Mouse (Mus musculus) embryonic fibroblast, embryonic 13.5 days (primary cell): ENCODE results near the gene Rest. TPM values are rescaled to one million over a fixed set of nuclear protein-coding genes. Genes with fewer than 3 reads are reported as not detected.

Source experiments
- H3K27ac ChIP-seq: 2 replicates; pipeline ENCODE4 v1.5.1; 2012; ENCODE audit warnings: low read length, control low read depth, inconsistent platforms; ENCODE audit not compliant: insufficient read depth
- H3K4me1 ChIP-seq: 2 replicates; pipeline ENCODE4 v1.6.1; 2011; ENCODE audit warnings: low read length; ENCODE audit not compliant: control insufficient read depth, insufficient read depth
- H3K4me3 ChIP-seq: 2 replicates; pipeline ENCODE4 v1.5.1; 2011; ENCODE audit warnings: mild to moderate bottlenecking, control low read depth, low read length; ENCODE audit not compliant: insufficient read depth
- CTCF ChIP-seq: IDR thresholded peaks from 2 replicates; pipeline ENCODE4 v1.5.1; 2011; ENCODE audit warnings: mild to moderate bottlenecking, control low read depth, low read length, moderate library complexity, borderline replicate concordance; ENCODE audit not compliant: insufficient read depth
- POLR2A ChIP-seq: IDR thresholded peaks from 2 replicates; pipeline ENCODE4 v1.6.1; 2011; ENCODE audit warnings: low read depth, mild to moderate bottlenecking, control low read depth, low read length, moderate library complexity
- polyA plus RNA-seq: library from polyadenylated mRNA; stranded (reverse); fragments of >200 nt; gene quantifications from 2 replicates; pipeline ENCODE4 v1.2.4, GENCODE M21; 2011; ENCODE audit warnings: low read depth; ENCODE audit not compliant: missing spikeins, insufficient read length

Gene Rest
- polyA plus RNA-seq, 1 experiment, result 36.4 TPM

DNA sequence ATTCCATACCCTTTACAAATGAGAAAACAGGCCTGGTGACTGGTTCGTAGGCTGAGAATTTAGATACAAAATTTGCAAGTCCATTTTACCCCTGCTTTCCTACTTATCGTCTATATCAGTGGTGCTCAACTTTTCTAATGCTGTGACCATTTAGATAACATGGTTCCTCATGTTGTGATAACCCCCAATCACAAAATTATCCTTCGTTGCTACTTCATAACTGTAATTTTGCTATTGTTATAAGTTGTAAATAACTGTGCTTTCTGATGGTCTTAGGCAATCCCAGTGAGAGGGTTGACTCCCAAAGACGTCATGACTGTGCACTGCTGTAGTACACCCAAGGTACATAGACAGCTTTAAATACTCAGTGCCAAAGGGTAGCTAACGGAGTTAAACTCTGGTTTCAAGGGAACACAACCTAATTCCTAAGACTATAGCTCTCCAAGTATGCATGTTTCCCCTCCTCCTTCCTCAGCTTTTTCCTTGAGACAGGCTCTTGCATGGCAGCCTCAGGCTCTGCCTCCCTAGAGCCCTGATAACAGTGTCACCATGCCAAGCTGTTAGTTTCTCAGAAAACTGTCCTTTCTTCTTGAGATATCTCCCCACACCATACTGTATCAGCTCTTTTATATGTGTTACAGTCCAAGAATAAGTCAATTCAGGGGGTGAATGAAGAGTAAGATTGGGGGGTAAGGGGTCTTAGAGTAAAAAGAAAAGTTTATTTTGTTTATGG, 42.7 kb downstream of the Rest start:
- TF ChIP-seq POLR2A (no peak), CTCF (no peak)
- peak overlapping the region; percentile 77 for H3K4me3 ChIP-seq
- H3K4me1 ChIP-seq, result peaks cover 4% of the 10 kb centered on the region; the same call in 1 of the 2 replicates
- no peak overlapping the region for H3K27ac ChIP-seq

DNA sequence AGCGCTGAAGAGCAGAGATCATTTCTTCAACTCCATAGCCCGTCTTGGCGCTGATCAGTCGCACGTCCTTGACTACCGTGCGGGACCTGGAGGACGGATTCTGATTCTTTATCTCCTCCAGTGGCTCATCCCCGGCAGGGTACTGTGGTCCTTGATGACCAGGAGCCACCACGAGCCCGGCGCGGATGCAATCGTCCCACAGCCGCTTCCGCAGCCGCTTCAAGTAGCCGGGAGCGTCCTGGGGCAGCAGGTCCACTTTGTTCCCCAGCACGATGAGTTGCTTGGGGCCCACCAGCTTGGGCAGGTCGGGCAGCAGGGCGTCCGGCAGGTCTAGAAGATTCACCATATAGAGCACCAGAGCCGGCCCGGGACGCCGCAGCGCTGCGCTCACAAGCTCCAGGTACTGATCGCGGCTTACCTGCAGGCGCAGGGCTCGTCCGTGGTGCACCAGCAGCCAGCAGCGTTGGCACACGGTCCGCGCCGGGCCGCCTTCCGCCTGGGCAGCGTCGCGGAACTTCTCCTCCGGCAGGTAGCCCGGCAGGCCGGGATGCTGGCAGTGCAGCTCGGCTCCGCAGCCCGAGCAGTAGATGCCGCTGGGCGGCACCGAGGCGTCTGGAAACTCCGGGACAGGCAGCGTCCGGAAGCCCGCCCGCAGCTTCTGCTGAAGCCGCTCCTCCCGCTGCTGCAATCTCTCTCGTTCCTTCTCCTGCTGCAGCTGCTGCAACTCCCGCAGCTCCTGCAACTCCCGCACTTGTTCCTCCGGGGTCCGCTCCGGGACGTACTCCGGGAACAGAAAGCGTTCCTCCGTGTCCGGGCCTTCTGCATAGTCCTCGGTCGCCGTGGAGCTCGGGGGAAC, 44.0 kb downstream of the Rest start:
- TF ChIP-seq CTCF (no peak), POLR2A (no peak)
- Histone ChIP-seq H3K4me1 (peaks cover 4% of the 10 kb centered on the region; the same call in 1 of the 2 replicates), H3K27ac (no peak overlapping the region), H3K4me3 (peak overlapping the region; percentile 77)

DNA sequence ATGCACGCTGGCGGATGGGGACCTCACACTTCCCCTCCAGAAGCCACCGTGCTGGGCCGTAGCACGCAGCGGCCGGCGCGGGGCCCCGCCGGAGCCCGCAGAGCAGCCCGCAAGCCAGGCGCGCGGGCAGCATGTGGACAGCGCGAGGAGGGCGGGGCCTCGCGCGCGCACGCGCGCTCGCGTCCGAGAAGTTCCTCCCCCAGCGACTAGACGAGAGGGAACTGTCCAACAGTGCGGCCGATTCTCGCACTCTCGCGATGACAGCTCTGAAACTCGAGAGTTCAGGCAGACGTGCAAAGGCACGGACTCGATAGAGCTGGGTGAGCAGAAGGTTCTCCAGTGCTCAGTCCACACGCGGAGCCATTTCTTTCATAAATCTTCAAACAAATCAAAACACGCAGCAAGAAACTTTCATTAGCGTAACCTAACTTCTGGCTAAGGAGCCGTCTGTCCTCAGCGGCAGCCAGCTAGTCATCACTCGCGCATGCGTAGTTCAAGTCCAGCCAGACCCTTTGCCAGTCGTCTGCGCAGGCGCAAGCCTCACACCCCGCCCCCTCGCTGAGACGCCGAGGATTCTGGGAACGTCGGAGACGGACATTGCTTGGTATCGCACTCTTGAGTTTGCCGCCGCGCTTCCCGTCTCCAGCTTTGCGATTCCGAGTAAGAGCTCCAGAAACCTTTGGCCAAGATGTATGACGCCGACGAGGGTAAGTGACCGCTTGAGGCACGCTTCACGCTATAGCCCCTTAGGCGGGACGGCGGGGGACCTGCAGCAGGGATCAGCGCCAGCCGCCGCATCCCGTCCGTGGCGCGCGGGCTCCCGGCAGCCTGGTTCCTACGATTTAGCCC, 44.9 kb downstream of the Rest start, which contains the start of the genes Noa1 and Polr2b:
Gene Noa1 (minus strand): TSS at position 161 of the 849 bp plus-strand sequence.
Gene Polr2b (plus strand): TSS at position 224 of the 849 bp plus-strand sequence.
- peak within 1 kb of the TSS; percentile 84 for H3K27ac ChIP-seq
- TF ChIP-seq POLR2A, result peak; percentile 83
- TF ChIP-seq CTCF, result no peak
- H3K4me1 ChIP-seq, result peaks cover 4% of the 10 kb centered on the region; the same call in 1 of the 2 replicates
- peak within 1 kb of the TSS; percentile 77 for H3K4me3 ChIP-seq

DNA sequence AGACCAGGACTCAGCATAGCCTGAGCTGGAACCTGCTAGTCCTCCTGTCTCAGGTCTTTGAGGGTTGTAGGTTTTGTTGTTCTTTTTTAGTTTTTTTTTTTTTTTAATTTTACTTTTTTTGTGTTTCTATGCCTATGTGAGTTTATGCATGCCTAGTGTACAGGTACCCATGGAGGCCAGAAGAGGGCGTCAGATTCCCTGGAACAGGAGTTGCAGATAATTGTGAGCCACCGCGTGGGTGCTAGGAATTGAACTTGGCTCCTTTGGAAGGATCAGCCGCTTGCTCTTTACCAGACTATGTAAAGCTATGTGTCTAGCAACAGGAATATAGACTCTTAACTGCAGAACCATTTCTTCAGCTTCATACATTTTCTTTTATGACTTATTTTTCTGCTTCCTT, 48.9 kb downstream of the Rest start:
- no peak overlapping the region for H3K4me3 ChIP-seq
- TF ChIP-seq CTCF (no peak), POLR2A (no peak)
- H3K27ac ChIP-seq, result no peak overlapping the region
- H3K4me1 ChIP-seq, result peaks cover 4% of the 10 kb centered on the region; the same call in 1 of the 2 replicates

DNA sequence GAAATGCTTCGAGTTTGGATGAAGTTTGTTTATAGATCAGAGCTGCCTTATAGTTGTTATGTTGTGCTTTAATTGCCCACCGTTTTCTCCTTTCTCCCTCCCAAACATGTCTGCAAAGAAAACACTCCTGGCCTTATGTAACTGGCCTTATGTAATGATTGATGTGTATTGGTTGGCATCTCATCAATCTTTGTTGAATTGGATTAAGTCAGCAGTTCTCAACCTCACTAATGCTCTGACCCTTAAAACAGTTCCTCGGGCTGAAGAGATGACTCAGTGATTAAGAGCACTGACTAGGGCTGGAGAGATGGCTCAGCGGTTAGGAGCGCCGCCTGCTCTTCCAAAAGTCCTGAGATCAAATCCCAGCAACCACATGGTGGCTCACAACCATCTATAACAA, 49.7 kb downstream of the Rest start:
- TF ChIP-seq CTCF (no peak), POLR2A (no peak)
- peaks cover 4% of the 10 kb centered on the region; the same call in 1 of the 2 replicates for H3K4me1 ChIP-seq
- no peak overlapping the region for H3K27ac ChIP-seq
- H3K4me3 ChIP-seq, result no peak overlapping the region

DNA sequence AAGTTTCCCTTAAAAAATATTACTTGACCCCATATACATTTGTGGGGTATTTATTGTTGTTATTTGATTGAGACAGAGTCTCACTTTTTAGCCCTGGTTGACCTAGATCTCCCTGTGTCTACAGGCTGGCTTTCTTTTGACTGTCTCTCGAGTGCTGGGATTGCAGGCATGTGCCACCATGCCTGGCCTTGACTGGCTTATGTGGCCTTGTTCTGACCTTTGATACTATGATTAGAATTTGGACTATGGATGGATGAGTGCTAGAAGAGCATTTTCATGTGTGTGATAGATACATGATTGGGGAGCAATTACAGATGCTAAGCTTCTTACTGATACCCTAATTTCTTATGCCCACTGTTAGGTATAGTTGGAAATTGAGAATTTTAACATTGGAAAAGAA, 59.6 kb downstream of the Rest start:
- TF ChIP-seq POLR2A (no peak), CTCF (no peak)
- H3K27ac ChIP-seq, result no peak overlapping the region
- H3K4me1 ChIP-seq, result no peaks in the 10 kb centered on the region

DNA sequence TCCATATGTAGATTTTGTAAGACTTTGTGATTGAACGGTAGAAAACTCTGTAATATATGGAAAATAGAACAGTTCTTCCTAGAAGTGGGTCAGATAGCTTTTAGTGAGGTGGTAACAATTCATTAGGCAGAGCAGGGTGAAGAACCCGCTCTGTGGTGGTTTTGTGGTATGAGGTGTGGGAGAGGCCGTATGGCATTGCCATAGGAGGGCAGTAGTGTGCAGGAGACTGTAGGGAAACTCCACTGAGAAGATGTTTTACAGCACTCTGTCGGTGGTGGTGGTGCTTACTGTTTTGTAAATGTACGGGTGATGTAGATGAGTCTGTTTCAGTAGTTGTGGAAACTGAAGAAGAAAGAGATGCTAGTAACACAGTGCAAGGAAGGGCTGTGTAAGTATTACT, 64.9 kb downstream of the Rest start:
- no peaks in the 10 kb centered on the region for H3K4me1 ChIP-seq
- no peak overlapping the region for H3K27ac ChIP-seq
- no peak overlapping the region for H3K4me3 ChIP-seq
- TF ChIP-seq POLR2A (no peak), CTCF (no peak)

More for the DNA sequence above, 59.6 kb downstream of the Rest start:
- H3K4me3 ChIP-seq, result no peak overlapping the region

Other genes with a start within 250 kb of the Rest start
- not detected in 2 replicates for gene Thegl, start 249.5 kb upstream of the Rest start, polyA plus RNA-seq
- 3.4 and 6.3 TPM in 2 replicates for gene Hopx, start 150.4 kb upstream of the Rest start, polyA plus RNA-seq
- gene Spink2, start 54.0 kb upstream of the Rest start, polyA plus RNA-seq, result 1.8 and 2.2 TPM in 2 replicates
- gene Noa1, start 44.6 kb downstream of the Rest start, polyA plus RNA-seq, result 13.7 and 15.7 TPM in 2 replicates
- gene Polr2b, start 44.7 kb downstream of the Rest start, polyA plus RNA-seq, result 84.9 and 88.8 TPM in 2 replicates
- 406 and 784 TPM in 2 replicates for gene Igfbp7, start 142.6 kb downstream of the Rest start, polyA plus RNA-seq